Mouse (Mus musculus) cerebellum, adult 2 months (tissue): Measurements from ENCODE around the gene Prkcb.

Experiments used
- CTCF ChIP-seq: fragments of 200-500 bp; IDR thresholded peaks from 2 replicates; pipeline ENCODE4 v1.5.1; 2011; ENCODE audit warnings: low read depth, mild to moderate bottlenecking, control low read depth, low read length, moderate library complexity, borderline replicate concordance; ENCODE audit not compliant: insufficient read depth
- POLR2A ChIP-seq: fragments of 200-500 bp; IDR thresholded peaks from 2 replicates; pipeline ENCODE4 v1.6.1; 2011; ENCODE audit warnings: low read length, control low read depth, borderline replicate concordance; ENCODE audit not compliant: insufficient read depth

DNA sequence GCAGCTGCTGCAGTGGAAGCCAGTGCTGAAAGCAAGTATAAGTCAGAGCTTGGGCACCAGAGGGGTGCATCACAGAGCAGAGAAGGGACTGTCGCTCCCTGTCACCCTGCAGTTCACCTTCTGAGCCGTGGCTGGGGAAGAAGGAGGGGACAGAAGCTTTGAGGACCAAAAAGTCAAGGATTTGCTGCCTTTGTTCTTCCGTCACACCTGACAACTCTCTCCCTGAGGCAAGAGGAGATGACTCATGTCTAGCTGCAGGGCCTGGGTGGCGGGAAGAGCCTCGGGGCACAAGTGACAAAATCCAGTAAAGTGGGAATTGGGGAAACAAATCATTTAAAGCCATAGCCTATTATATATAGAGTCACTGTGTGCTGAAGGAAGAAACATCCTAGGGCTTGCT lies 209.9 kb downstream of the Prkcb start:
- TF ChIP-seq POLR2A, result no peak
- TF ChIP-seq CTCF, result no peak
